Mouse (Mus musculus) ES-E14 (cell line): ENCODE measurements around the gene Lexm. TPM values are rescaled to one million over a fixed set of nuclear protein-coding genes. Genes with fewer than 3 reads are reported as not detected.

Source experiments
- DNase-seq: peaks from one replicate; pipeline ENCODE4 v3.0.0-alpha.2; 2013; ENCODE audit warnings: low read depth, low spot score
- H3K27ac ChIP-seq: 2 replicates; pipeline ENCODE4 v1.5.1; 2012; ENCODE audit warnings: low read depth, mild to moderate bottlenecking, low read length, moderate library complexity, mixed read lengths; ENCODE audit not compliant: poor library complexity, insufficient read depth, severe bottlenecking
- H3K36me3 ChIP-seq: 2 replicates; pipeline ENCODE4 v1.6.1; 2012; ENCODE audit warnings: mild to moderate bottlenecking, low read length, moderate library complexity, mixed read lengths; ENCODE audit not compliant: control insufficient read depth, poor library complexity, insufficient read depth, severe bottlenecking
- H3K4me1 ChIP-seq, 2 experiments: fragments of 150-350 bp in 1 of 2; sonication (generic) in 1 of 2; 2 replicates each; pipeline ENCODE4 v1.6.1; 2012; ENCODE audit warnings: low read length in 2 of 2, mild to moderate bottlenecking in 1 of 2, mixed read lengths in 1 of 2; ENCODE audit not compliant: control insufficient read depth in 2 of 2, insufficient read depth in 2 of 2, poor library complexity in 1 of 2
- H3K4me3 ChIP-seq, 2 experiments: fragments of 150-350 bp in 1 of 2; sonication (generic) in 1 of 2; 2 replicates each; pipeline ENCODE4 v1.5.1; 2012; ENCODE audit warnings: low read length in 2 of 2, low read depth in 1 of 2, mild to moderate bottlenecking in 1 of 2, mixed read lengths in 1 of 2; ENCODE audit not compliant: insufficient read depth in 1 of 2, poor library complexity in 1 of 2, severe bottlenecking in 1 of 2
- H3K9ac ChIP-seq: 2 replicates; pipeline ENCODE4 v1.6.1; 2012; ENCODE audit warnings: low read depth, mild to moderate bottlenecking, low read length, mixed read lengths; ENCODE audit not compliant: poor library complexity, insufficient read depth, severe bottlenecking
- H3K9me3 ChIP-seq: fragments of 150-350 bp; sonication (generic); 2 replicates; pipeline ENCODE4 v1.6.1; 2012; ENCODE audit warnings: low read depth, mild to moderate bottlenecking, low read length; ENCODE audit not compliant: control insufficient read depth, insufficient read depth
- CHD2 ChIP-seq: IDR thresholded peaks from 2 replicates; pipeline ENCODE4 v1.6.1; 2014; ENCODE audit warnings: mild to moderate bottlenecking, low read depth, low read length, inconsistent platforms
- HCFC1 ChIP-seq: IDR thresholded peaks from 2 replicates; pipeline ENCODE4 v1.6.1; 2012; ENCODE audit warnings: low read length, inconsistent platforms, borderline replicate concordance; ENCODE audit not compliant: insufficient read depth
- MAFK ChIP-seq: IDR thresholded peaks from 2 replicates; pipeline ENCODE4 v1.6.1; 2014; ENCODE audit warnings: mild to moderate bottlenecking, low read depth, low read length, inconsistent platforms; ENCODE audit not compliant: insufficient read depth
- ZC3H11A ChIP-seq: IDR thresholded peaks from 2 replicates; pipeline ENCODE4 v1.6.1; 2012; ENCODE audit warnings: low read depth, mild to moderate bottlenecking, inconsistent platforms, low read length, borderline replicate concordance
- ZNF384 ChIP-seq: IDR thresholded peaks from 2 replicates; pipeline ENCODE4 v1.6.1; 2012; ENCODE audit warnings: low read depth, low read length, inconsistent platforms
- in situ Hi-C, 2 experiments: fragments of 600-800 bp; cut with MboI; formaldehyde crosslinking; loops; one replicate each; pipeline ENCODE4 v1.15.1; 2025; ENCODE audit warnings: low sequenced_read_pairs in 2 of 2, inconsistent platforms in 1 of 2; ENCODE audit not compliant: unreplicated experiment in 2 of 2
- total RNA-seq: library from RNA; depleted of rRNA; stranded (reverse); fragments of 300-350 nt; gene quantifications from 2 replicates; pipeline ENCODE4 v1.2.3, GENCODE M21; 2012

Gene Lexm
- total RNA-seq, 1 experiment = 2.1 TPM

DNA sequence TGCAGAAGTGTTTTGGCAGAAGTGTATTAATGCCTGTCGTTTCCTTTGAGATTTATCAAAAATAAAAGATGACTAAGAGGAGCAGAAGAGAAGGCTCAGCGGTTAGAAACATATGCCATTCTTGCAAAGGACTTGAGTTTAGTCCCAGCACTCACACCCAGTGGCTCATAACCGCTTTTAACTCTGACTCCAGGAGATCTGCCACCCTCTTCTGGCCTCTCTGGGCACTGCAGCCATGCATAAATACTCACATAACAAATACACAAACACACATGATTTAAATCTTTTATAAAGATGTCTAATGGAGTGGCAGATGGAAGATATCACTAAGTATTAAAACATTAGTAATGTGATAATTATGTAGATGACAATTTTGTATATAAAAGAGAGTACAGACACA is 20.8 kb downstream of the Lexm start:
- H3K4me1 ChIP-seq = peaks cover 0 to 5% of the 10 kb centered on the region in 2 experiments; a peak in 1 of 4 replicates
- H3K36me3 ChIP-seq = no peaks in the 10 kb centered on the region
- TF ChIP-seq MAFK = no peak
- TF ChIP-seq HCFC1 = no peak
- TF ChIP-seq CHD2 = no peak
- TF ChIP-seq ZC3H11A = no peak
- TF ChIP-seq ZNF384 = no peak
- no peak overlapping the region for H3K4me3 ChIP-seq
- no peak overlapping the region for H3K27ac ChIP-seq
- no peak for DNase-seq
- in situ Hi-C loops = no loop called here
- H3K9me3 ChIP-seq = no peaks in the 10 kb centered on the region
- H3K9ac ChIP-seq = no peak overlapping the region

DNA sequence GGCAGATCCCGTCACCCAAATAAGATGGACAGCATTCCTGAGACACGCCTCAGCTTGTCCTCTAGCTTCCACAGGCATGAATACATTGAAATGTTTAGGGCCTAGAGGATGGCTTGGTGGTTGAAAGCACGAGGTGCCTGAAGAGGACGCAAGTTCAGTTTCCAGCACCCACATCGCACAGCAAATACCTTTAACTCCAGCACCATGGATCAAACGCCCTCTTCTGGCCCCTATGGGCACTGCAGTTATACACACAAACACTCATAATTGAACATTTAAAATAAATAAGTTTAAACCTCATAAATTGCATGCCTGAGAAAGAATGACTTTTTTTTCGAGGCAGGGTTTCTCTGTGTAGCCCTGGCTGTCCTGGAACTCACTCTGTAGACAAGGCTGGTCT is 23.4 kb downstream of the Lexm start:
- in situ Hi-C loops = no loop called here
- no peak overlapping the region for H3K9ac ChIP-seq
- TF ChIP-seq ZC3H11A = no peak
- TF ChIP-seq CHD2 = no peak
- TF ChIP-seq MAFK = no peak
- no peak for TF ChIP-seq HCFC1
- TF ChIP-seq ZNF384 = no peak
- peaks cover 3 to 21% of the 10 kb centered on the region in 2 experiments for H3K4me1 ChIP-seq
- no peaks in the 10 kb centered on the region for H3K9me3 ChIP-seq
- H3K36me3 ChIP-seq = peaks cover 10% of the 10 kb centered on the region
- H3K4me3 ChIP-seq = no peak overlapping the region
- DNase-seq = no peak
- no peak overlapping the region for H3K27ac ChIP-seq

DNA sequence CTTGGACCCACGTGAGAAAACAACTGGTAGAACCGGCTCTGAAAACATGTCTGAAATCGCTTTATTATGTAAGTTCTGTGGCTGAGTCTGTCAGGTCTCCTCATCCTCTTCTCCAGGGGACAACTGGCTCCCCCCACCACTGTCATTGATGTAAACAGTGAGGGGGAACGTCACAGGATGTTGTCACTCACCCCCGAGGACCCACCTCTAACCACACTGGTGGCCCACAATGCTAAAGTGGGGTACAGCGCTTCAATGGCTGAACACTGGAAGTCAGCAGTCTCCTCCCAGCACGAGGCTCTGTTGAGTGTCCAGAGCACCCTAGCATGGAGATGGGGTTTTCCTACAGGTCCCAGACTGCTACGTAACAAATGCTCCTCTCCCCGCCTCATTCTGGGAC is 26.2 kb downstream of the Lexm start:
- DNase-seq = no peak
- Histone ChIP-seq H3K9me3 (no peaks in the 10 kb centered on the region), H3K36me3 (peaks cover 36% of the 10 kb centered on the region), H3K27ac (no peak overlapping the region), H3K9ac (no peak overlapping the region), H3K4me3 (no peak overlapping the region), H3K4me1 (peaks cover 3 to 38% of the 10 kb centered on the region in 2 experiments)
- in situ Hi-C loops = no loop called here
- TF ChIP-seq MAFK = no peak
- no peak for TF ChIP-seq HCFC1
- TF ChIP-seq CHD2 = no peak
- TF ChIP-seq ZC3H11A = no peak
- no peak for TF ChIP-seq ZNF384

DNA sequence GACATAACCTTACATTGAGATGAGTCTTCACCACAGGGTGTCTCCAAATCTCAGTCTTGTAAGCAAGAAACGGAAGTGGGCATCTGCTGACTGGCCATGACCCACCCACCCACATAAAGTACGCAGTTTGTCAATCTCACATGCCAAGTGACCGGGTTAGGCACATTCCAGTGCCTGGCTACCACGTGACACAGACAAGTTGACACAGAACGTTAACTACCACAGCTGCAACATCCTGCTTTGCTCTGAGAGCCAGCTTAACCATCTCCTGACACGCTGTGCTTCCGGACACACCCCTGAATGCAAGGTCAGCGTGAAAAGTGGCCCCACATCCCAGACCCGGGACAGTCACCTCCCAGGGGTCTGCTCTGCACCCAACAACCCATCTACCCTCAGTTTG is 26.9 kb downstream of the Lexm start:
- DNase-seq = no peak
- in situ Hi-C loops = no loop called here
- no peak for TF ChIP-seq ZC3H11A
- TF ChIP-seq MAFK = no peak
- no peak for TF ChIP-seq ZNF384
- no peak for TF ChIP-seq CHD2
- TF ChIP-seq HCFC1 = no peak
- H3K4me1 ChIP-seq = peaks cover 3 to 41% of the 10 kb centered on the region in 2 experiments
- no peak overlapping the region for H3K4me3 ChIP-seq
- H3K9me3 ChIP-seq = no peaks in the 10 kb centered on the region
- no peak overlapping the region for H3K9ac ChIP-seq
- no peak overlapping the region for H3K27ac ChIP-seq
- H3K36me3 ChIP-seq = peaks cover 43% of the 10 kb centered on the region

DNA sequence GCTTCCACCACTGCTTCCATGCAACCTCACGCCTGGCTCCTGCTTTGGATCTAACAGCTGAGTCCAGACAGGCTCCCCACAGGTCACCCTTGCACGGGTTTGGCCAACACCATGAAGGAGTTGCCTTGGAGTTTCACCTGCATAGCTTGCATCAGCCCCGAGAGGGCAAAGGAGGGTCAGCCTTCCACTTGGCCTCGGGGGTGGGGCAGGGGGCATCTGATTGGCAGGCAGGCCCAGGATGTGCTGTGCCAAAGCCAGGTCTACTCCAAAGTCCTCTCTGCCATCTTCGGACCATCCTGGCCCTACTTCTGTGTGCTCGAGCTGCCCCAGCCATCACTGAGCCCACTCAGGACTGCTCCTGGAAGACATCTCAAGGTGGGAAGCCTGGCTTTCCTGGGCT is 30.0 kb downstream of the Lexm start:
- Histone ChIP-seq H3K27ac (no peak overlapping the region), H3K4me1 (peaks cover 5 to 51% of the 10 kb centered on the region in 2 experiments), H3K4me3 (no peak overlapping the region), H3K9me3 (no peaks in the 10 kb centered on the region), H3K36me3 (peaks cover 61% of the 10 kb centered on the region), H3K9ac (no peak overlapping the region)
- in situ Hi-C loops = no loop called here
- no peak for DNase-seq
- no peak for TF ChIP-seq MAFK
